Mouse (Mus musculus): ENCODE data around the gene Ciao2a.
A peak's percentile ranks its signal among the peaks of the same experiment; 100 is the strongest.

Gene Ciao2a

DNA sequence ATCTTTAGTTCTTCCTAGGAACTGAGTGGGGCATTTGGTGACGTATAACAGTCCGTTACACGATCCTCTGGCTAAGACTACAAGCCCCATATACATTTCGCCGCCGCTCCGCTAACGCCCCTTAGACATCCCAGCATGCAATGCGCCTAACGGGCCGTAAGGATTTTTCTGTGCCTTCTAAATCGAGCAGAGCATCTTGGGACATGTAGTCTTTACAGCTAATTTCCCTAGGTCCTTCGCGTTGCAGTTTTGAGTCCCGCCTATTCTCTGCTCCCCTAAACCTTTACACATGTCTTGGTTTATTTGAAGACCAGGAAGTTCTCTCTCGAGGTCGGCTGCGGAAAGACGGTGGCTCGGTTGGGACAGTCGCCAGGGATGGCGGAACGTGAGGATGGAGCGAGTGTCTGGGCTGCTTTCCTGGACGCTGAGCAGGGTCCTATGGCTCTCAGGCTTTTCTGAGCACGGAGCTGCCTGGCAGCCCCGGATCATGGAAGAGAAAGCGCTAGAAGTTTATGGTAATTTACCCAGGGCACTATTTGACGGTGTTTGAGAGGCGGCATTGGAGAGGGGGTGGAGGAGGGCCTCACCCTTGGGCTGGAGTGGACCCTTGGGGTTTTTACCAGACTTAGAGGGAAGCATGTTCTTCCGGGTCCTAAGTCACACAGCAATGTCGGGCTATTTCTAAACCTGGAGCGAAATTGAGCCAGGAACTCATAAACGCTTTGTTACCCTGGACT, at the start of gene Ciao2a, which contains the start of gene Snx1:
TSS of gene Ciao2a (plus strand) at position 156 of the 737 bp plus-strand sequence.
TSS of gene Snx1 (minus strand) at position 132 of the 737 bp plus-strand sequence.
- DNase-seq (ENCODE audit: low read depth): peak; percentile 99

DNA sequence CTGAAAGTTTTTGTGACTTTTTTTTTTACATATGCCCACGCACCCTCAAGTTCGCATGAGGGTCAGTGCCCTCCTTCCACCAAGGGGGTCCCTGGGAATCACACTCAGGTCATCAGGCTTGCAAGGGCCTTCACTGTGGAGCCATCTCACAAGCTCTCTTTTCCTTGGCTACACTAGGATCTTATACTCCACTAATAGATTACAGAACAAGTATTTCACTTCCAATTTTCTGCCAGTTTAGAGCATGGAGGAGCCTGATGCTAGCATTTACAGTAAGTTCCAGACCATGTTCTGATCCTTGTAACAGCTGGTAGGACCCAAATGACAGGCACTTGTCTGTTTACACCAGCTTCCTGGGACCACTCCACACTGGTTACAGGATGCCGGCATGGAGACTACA, 48.3 kb upstream of the Ciao2a start:
- DNase-seq (ENCODE audit: low read depth): no peak

DNA sequence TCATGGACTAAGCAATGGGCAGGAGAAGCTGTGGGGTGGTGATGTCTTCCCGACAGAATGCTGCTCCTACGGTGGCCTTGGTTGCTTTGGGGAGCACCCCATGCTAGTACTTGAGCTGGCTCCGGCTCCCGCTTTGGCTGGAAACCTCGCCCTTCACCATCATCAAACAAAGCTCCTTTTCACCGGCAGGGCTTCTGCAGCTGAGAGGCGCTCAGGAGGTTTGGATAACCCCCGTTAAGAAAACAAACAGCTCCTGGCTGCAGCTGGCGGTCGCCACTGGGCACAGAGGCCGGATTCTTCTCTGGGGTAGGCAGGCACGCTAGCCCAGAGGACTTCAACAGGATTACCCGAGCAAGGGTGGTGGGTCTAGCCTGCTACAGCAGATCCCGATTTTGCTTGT, 47.9 kb upstream of the Ciao2a start:
- DNase-seq (ENCODE audit: low read depth): no peak

DNA sequence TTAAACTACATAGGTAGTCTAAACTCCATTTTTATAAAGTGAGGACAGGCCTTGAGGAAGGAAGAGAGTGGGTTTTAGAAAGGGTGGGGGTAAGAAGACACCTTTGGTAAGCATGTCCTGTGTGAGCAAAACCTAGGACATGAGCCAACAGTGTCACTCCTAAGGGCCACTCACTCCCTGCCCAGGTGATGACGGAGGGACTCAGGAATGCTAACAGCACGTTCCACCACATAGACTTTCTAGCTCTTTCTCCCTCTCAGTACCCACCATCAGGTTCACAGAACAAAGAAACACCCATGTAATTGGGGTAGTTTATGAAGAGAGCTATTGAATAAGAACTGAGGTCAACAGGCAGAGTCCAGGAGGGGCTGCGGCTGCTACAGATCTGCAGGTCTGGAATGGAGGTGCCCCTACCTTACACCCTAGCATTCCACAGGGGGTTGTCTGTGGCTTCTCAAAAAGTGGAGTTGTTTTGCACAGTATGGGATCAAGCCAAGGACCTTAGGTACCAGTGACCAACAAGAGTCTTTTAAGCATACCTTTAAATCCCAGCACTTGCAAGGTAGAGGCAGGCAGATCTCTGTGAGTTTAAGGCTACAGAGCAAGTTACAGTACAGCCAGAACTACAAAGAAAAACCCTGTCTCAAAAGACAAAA, 45.5 kb upstream of the Ciao2a start:
- no peak for DNase-seq (ENCODE audit: low read depth)

DNA sequence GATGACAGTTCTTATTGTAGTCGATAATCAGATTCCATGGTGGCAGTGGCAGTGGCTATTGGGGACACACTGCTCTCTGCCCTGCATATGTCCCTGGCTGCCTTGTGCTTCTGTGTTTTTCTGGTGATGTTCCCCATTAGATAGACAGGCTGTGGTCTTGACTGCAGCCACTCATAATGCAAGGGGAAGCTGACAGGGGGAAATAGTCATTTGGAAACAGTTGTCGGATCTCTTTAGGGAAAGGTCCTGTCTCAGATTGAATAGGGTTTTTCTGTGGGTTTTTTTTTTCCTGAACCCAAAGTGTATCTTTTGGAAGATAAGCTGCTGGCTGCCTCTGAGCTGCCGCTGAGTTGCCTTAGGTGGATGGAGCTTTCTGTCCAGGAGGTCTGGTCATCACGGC, 44.4 kb upstream of the Ciao2a start:
- no peak for DNase-seq (ENCODE audit: low read depth)

DNA sequence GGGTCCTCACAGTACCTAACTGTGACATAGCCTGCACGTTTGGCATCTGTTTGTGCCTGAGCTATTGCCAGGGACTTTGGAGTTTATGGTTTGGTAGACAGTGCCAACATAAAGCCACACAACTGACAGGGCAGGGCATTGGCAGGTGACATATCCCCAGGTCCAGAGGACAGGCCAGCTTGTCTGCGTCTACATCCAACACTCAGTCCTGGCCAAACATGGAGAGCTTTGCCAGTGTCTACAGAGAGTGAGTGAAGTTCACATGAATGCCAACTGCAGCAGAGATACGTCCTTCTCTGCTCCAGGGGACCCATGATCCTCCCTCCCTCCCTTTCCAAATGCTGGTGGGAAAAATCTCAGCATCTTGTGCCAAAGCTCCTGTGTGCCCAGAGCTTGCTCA, 42.2 kb upstream of the Ciao2a start:
- DNase-seq (ENCODE audit: low read depth): no peak

DNA sequence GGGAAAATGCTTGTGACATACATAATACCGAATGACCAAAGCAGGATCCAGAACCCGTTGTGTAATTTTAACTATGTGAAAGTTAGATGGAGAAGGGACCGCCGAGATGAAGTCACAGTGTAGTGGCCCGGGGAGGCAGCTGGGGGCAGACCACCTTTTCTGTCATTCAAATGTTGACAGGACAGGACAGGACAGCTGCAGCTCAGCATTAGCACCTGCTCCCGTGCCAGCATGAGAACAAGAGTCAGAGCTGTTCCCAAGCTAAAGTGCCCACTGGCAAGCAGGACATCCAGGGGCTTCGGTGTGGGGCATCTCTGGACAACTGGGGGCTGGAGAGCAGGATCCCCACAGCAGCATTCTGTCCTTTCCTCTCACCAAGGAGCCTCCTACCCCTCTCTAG, 39.3 kb upstream of the Ciao2a start:
- no peak for DNase-seq (ENCODE audit: low read depth)

DNA sequence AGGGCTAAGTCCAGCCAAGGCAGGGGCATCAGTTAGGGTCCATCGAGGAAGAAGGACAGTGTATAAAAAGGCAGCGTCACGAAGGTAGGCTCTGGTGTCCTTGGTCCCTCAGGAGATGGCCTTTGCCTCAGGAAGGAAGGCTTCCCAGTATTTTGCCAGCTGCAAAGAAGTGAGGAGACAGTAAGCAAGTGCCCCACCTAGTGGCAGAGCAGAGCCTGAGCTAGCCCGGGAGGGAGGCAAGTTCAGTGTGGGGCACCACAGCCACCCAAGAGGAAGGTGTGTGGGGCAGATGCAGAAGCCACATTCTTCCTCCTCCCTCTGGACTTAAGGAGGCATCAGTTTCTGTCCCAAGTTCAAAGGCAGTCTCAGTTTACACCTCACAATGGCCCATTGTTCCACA, 38.0 kb upstream of the Ciao2a start:
- peak; percentile 46 for DNase-seq (ENCODE audit: low read depth)

DNA sequence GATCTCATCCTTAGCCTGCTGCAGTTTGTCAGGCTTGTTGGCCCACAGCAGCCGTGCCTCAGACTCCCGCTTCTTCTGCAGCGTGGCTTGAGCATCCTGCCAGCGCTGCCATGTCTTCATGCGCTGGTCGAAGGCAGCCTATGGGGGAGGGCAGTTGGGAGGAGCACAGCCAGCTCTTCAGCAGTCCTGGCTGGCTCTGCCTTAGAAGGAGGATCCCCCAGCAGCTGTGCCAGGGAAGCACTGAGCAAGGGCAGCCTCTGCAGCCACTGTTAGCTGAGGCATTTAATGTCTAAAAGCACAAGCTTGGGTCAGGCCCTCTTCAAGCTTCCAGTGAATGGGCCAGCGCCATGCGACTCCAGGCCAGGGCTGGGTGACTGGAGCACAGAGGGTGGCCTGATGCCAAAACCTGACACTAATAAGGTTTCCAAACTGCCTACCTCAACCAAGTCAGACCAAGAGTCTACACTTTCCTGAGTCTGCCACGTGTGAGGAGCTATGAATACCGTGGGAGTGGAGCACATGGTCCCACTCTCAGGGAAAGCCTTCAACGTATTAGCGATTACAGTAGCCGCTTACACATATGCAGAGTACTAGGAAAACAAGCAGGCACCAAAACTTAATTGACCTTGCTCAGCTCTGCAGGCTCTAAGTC, 35.7 kb upstream of the Ciao2a start:
- DNase-seq (ENCODE audit: low read depth): no peak

DNA sequence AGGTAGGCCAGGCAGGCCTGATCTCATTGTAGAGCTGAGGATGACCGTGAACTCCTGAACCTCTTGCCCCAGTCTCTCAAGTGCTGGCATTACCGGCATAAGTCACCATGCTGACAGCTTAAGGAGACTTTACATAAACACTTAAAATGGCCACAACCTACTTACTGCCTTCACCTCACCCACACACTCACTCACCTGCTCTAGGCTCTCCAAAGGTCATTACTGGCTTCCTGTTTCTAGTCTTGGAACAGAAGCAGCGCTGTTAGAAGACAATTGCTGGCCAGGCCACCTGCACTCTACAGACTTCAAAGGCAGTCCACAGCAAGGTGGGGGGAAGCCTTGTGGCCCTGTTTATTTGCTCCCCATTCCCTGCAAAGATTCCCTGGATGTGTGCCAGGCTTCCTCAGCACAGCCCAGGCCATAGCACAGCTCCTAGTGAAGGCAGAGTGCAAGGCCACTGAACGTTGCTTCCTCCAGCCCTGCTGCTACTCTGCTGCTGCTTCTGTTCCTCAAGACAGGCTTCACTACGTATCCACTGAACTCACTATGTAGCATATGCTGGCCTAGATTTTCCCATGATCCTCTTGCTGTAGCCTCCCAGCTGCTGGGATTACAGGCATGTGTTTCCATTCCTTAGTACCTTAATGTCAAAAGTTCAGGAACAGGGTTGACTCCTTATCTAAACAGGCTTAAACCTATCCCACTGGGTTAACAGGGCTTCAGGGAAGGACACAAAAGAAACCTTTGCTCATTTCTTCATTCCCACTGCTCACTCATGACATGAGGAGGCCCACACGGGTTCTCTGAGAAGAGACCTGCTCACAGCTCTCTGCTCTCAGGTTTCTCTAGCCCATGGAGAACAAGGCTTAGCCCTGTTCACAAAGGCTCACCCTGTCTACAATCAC, 34.8 kb upstream of the Ciao2a start:
- DNase-seq (ENCODE audit: low read depth): no peak

DNA sequence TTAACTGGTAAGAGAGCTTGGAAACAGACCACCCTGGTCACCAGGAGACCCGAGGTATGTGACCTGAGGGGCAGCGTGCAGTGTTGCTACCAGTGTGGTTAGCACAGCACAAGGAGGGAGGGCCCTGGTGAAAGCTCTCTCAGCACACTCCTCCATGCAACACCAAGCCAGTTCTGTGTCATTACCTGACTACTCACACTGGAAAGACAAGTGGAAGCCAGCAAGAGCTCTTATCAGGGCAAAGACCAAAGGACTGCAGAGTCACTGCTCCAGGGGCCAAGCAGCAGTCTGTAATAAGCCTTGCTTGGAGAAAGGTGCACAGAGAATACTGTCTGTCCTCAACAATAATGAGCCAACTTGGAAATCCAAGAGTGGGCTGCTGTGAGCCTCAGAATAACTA, 33.7 kb upstream of the Ciao2a start:
- DNase-seq (ENCODE audit: low read depth): no peak

DNA sequence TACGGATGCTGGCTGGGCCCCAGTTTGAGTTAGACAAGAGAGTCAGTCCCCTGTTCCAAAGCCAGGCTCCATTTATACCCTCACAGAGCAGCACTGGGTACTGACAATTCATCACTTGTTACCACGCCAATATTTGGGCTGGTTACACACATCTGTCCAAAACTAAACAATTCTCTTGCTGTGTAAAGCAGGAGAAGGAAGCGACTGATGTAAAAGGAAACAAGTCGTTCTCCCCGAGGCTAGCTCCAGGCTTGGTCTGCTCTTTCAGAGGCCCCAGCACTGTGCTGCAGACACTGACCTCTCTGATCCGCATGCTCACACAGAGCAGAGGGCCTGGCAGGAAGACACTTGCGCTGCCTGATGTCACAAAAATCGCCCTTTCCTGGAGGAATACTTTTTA, 24.8 kb upstream of the Ciao2a start:
- DNase-seq (ENCODE audit: low read depth): no peak

DNA sequence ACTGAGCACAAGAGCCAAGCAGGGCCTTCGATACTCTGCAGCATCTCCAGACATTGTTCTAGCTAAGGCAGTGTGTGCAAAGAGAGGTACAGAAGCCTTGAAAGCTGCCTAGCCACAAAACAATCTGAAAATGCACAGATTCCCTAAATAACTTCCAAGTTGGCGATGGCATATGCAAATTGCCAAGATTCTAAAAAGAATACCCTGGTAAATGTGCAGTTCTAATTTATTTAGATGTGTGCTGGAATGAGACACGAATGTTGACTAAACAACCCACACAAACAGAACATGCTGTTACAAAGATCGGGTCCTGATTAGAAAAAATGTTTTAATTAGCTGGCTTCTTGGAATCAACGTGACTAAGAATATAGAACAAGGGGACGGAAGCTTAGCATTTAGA, 23.7 kb upstream of the Ciao2a start:
- DNase-seq (ENCODE audit: low read depth): no peak

DNA sequence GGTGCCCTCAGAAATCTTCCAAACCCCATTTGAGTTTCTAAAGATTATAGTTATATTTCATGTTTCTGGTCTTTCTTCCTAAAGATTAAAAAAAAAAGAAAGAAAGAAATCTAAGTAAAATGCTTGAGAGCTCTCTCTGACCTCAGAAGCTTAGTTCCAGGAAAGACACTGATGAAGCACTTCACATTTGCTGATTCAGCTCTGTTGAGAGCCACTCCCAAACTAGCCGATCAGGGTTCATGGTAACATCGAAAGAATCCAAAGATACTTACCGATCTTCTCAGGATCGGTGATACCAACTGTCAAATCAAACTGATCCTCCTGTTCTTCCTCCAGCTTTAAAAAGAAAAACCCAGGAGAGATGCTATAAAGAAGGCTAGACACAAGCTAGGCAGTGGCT, 21.8 kb upstream of the Ciao2a start:
- DNase-seq (ENCODE audit: low read depth): no peak

DNA sequence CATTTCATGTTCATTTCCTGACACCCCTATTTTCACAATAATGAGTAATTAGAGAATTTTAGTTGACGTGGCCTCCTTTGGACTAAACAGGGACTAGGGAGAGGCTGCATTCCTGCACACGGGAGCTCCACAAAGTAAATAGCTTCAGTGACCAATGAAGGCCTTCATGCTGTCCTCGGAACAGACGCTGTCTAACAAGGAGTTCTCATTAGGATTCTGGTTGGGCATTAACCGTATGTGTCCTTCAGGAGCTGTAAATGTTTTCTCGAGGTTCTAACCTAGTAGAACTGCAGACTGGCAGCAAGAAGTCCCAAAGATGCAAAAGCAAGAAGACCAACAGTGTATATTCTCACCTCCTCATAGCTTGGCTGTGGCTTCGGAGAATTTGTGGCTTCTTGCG, 21.2 kb upstream of the Ciao2a start:
- no peak for DNase-seq (ENCODE audit: low read depth)

DNA sequence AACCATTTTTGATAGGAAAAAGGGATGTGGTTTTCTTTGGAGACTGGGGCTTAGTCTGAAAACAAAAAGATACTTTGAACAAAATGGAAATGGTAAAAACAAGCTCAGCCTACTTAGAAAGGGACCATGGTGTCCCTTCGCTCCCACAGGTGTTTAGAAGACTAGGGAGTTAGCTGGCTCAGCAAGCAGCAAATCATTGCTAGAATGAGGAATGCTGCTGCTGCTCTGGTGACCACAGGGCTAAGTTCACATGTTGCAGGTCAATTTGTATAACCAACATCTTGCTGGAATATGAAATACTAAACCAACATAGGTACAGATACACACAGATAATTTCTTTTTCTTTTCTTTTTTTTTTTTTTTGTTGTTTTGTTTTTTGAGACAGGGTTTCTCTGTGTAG, 16.8 kb upstream of the Ciao2a start:
- no peak for DNase-seq (ENCODE audit: low read depth)

DNA sequence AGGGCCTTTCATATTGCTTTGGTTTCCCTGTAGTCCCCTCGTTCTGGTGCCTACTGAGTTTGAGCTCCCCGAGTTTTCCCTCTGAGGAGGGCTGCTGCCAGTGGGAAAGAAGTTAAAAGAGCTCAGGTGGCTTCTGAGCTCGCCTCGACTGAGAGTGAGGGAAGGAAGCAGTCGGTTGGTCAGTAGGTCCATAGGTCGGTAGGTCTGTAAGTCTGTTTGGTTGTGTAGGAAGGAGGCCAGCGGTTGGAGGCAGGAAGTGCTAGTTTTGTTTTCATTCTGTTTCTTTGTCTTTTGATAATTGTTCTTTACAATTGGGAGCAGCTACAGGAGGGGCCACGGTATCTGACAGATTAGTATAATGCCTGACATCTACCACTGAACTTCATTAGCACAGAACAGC, 16.3 kb upstream of the Ciao2a start:
- no peak for DNase-seq (ENCODE audit: low read depth)

DNA sequence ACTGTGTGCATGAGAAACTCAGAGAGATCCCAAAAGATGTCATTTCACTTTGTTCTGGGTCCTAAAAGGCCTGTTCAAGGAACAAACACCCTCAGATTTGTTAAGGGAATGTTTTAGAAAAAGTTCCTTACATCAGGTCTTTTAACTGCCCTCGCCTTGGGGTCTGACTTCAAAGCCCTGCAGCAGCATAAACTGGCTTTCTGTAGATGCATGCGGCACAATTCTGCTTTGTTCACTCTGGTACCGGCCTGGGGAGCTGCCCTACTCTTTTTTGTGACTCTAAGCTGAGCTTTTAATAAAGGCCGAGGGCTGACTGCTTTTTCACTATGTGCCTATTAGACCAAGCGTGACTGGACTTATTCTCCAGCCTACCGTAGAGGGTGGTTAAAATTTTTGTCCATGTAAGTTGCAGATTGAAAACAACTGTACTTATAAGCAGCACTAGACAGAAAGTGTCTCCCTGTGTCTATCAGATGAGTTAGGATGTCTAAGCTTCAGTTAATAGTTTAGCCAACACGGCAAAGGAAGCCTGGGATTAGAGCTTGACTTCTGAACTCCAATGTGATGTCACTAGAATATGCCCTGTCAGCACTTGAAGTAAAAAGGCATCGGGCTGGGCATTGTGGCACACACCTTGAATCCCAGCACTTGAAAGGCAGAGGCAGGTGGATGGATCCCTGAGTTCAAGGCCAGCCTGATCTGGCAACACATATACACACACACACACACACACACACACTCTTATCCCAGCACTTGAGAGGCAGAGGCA, 15.6 kb upstream of the Ciao2a start:
- no peak for DNase-seq (ENCODE audit: low read depth)

DNA sequence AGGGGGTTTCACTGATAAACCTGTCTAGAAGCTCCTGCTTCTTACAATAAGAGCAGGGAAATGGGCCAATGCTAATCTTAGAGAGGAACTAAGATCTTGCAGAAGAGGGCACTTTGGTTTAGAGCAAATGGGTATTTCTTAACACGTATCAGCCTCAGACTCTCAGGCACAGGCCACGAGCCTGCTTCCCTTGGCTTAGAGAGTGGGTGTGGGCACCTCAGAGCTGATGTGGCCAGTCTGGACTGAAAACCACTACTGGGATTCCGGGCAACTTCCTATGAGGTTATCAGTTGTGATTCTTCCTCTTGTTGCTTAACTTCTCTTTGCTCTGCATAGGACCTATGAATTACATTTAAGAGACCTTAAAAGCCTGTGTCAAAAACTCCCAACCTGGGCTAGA, 12.1 kb upstream of the Ciao2a start:
- DNase-seq (ENCODE audit: low read depth): no peak

DNA sequence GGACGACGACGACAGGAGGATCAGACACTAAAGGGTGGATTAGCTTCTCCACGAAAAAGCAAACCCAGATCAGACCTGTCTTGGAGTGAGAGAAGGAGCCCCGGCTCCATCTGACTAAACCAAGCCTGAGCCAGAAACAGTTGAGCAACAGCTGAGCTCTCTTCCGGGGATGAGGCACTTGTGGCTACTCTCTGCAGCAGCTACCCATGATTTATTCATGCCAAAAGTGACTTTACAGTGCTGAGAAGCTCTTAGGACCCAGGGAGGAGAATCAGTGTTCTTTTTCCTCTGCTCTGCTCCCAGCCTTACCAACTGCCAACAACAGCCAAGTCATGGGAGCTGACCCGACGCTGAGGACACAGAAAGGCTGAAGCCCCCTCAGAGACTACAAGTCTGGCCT, 9.5 kb upstream of the Ciao2a start:
- DNase-seq (ENCODE audit: low read depth): no peak

DNA sequence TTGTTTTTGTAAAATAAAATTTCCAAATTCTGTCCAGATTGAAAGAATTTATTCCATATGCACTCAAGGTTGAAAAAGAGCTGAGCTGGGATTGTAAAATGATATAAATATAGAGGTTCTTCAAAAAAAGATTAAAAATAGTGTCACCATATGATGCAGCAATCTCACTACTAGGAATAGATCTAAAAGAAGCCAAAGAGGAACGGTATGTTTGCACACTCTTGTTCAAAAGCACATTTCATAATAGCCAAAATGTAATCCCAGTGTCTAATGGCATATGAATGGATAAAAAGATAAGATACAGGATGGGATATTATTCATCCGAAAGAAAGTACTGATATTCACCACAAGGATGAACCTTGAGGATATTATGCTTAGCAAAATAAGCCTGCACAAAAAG, 6.9 kb upstream of the Ciao2a start:
- DNase-seq (ENCODE audit: low read depth): no peak

DNA sequence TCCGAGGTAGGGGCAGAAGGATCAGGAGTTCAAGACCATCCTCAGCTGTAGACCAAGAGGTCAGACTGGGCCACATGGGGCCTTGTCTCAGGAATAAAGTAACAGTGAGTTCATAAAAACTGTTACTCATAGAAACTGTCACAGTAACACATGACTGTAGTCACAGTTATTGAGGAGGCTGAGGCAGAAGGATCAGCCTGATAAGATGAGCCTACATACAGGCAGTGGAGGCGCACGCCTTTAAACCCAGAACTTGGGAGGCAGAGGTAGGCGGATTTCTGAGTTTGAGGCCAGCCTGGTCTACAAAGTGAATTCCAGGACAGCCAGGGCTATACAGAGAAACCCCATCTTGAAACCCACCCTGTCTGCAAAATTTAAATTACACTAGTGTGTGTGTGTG, 6.3 kb upstream of the Ciao2a start:
- DNase-seq (ENCODE audit: low read depth): no peak

Measured in c-Kit-positive CD71-positive TER-119-negative erythroid progenitor cells, embryonic 14.5 days (primary cell).